Mouse (Mus musculus): ENCODE measurements at regions not wholly inside any gene's neighbourhood (a gene's known extent, or its start where the extent isn't known, plus 50 kb on each side); places are given as distances from the start of the nearest gene placed in this dataset.

DNA sequence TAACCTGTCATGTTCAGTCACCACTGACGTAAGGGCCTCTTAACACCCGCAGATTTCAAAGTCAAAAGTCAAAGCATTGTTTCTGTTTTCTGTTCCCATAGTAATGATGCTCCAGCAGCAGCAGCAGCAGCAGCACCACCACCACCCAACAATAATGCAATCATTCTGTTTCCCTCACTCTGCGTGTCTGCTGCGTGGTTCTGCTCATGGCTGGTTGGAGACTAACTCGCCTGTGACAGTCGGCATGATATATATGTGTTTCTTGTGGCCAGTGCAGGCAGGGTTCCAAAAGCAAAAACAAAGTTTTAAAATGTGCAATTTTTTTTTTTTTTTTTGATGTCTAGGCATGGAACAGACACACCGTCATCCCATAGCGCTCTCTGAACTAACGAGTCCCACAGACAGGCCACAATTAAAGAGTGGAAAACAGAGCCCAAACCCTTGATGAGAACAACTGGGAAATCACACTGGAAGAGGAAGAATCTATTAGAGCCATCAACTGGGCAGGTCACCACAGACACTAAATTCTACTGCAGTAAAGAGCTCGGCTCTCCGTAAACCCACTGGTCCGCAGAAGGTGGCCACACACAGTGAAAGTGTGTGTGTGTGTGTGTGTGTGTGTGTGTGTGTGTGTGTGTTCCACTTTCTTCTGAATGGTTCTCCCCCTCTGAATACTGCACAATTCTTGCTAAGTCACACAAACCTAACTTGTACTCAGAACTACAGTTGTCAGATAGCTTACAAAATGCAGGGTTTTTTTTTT is 169.0 kb upstream of the Fat1 start:
- no peaks in the 10 kb centered on the region for H3K36me3 ChIP-seq
- ATAC-seq (ENCODE audit: insufficient number of reproducible peaks, insufficient read depth, low FRiP score, low TSS enrichment, low read depth) = no peak
- H3K27ac ChIP-seq = no peak overlapping the region
- H3K27me3 ChIP-seq = no peaks in the 10 kb centered on the region
- H3K9ac ChIP-seq (replicated peaks) = no peak overlapping the region
- WGBS = 50% methylated on average over 12 of the region's 12 CpGs
- no peak overlapping the region for H3K4me3 ChIP-seq (replicated peaks)
- H3K4me2 ChIP-seq = no peak overlapping the region
- no peaks in the 10 kb centered on the region for H3K9me3 ChIP-seq
- no peaks in the 10 kb centered on the region for H3K4me1 ChIP-seq (replicated peaks)

DNA sequence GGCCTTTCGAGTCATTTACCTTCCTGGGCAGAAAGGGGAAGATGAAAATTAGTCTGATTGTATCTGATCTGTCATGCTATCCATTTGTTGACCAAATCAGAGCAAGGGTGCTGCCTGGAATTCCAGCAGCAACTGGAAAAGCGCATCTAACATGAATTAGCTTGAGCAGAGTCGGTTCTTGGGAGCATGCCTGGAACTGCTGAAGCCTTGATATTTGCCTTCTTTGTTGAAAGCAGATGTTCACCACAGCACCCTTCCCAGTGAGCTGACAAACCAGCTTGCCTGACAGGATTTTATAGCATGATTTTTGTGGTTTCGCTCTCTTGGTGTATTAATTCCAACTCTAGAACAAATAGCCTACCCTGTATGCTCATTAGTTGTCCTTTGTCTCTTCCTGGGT is 168.0 kb upstream of the Fat1 start:
- no peak overlapping the region for H3K4me3 ChIP-seq (replicated peaks)
- H3K9ac ChIP-seq (replicated peaks) = no peak overlapping the region
- H3K27ac ChIP-seq = no peak overlapping the region
- H3K4me1 ChIP-seq (replicated peaks) = no peaks in the 10 kb centered on the region
- no peaks in the 10 kb centered on the region for H3K9me3 ChIP-seq
- ATAC-seq (ENCODE audit: insufficient number of reproducible peaks, insufficient read depth, low FRiP score, low TSS enrichment, low read depth) = no peak
- no peaks in the 10 kb centered on the region for H3K27me3 ChIP-seq
- H3K36me3 ChIP-seq = no peaks in the 10 kb centered on the region
- 72% methylated on average over 4 of the region's 4 CpGs for WGBS
- H3K4me2 ChIP-seq = no peak overlapping the region

DNA sequence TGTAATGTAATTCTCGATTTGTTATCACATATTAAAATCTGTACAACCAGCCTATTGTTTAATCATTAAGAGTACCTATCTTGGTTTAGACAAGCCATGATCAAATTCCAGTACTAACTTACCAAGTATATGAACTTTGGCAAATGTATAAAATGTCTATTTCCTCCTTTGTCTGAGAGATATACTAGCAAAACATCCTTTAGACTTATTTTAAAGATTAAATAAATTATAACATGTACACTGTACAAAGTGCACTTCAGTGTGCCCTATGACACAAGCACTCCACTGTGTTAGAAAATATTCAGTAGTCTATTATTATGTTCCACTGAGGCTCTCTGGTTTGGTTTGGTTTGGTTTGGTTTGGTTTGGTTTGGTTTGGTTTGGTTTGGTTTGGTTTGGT is 156.0 kb upstream of the Fat1 start:
- WGBS = 85% methylated on average over 1 of the region's 1 CpGs
- no peaks in the 10 kb centered on the region for H3K4me1 ChIP-seq (replicated peaks)
- H3K27me3 ChIP-seq = no peaks in the 10 kb centered on the region
- H3K9ac ChIP-seq (replicated peaks) = no peak overlapping the region
- H3K9me3 ChIP-seq = no peaks in the 10 kb centered on the region
- H3K27ac ChIP-seq = no peak overlapping the region
- no peak overlapping the region for H3K4me3 ChIP-seq (replicated peaks)
- no peak overlapping the region for H3K4me2 ChIP-seq
- no peak for ATAC-seq (ENCODE audit: insufficient number of reproducible peaks, insufficient read depth, low FRiP score, low TSS enrichment, low read depth)
- H3K36me3 ChIP-seq = no peaks in the 10 kb centered on the region

DNA sequence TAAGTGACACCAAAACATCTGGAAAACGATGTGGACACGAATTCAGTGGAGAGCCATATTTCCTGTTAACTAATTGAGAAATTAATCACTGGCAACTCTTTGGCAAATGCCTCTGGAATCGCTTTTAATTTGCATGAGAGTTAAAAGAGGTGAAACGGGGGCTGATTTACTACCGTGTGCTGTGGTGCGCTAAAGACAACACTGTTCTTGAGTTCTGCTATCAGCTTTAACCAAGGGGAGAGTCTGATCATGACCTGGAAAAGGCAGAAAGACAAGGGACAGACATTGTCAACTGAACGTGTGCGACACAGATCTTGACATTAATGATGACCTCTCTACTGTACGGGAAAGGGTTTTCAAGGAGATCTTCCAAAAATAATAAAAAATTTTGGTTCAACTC is 152.8 kb upstream of the Fat1 start:
- Histone ChIP-seq H3K9me3 (no peaks in the 10 kb centered on the region), H3K36me3 (no peaks in the 10 kb centered on the region), H3K9ac (replicated peaks) (no peak overlapping the region), H3K4me3 (replicated peaks) (no peak overlapping the region), H3K4me1 (replicated peaks) (0 out of 2 replicates have a peak, but pooled peaks cover 3% of the 10 kb centered on the region), H3K27ac (no peak overlapping the region), H3K4me2 (no peak overlapping the region), H3K27me3 (no peaks in the 10 kb centered on the region)
- no peak for ATAC-seq (ENCODE audit: insufficient number of reproducible peaks, insufficient read depth, low FRiP score, low TSS enrichment, low read depth)
- WGBS = 67% methylated on average over 9 of the region's 9 CpGs

DNA sequence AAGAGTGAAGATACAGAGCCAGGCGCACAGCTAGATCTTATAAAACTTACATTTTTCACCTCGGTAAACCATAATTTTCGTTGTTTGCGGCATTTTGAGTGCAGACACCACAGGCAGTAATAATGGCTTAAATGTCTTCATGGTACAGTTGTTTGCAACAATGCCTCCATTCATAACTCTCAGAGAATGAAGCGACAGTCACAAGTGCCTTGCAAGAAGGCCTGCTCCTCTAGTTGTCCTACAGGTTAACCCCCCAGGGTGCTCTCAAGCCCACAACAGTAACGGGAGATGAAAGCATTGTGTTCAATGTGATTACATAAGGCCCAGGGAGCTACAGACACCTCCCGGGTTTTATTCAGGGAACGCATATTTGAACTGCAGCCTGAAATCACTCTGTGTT is 150.1 kb upstream of the Fat1 start:
- no peak overlapping the region for H3K9ac ChIP-seq (replicated peaks)
- no peaks in the 10 kb centered on the region for H3K9me3 ChIP-seq
- no peak for ATAC-seq (ENCODE audit: insufficient number of reproducible peaks, insufficient read depth, low FRiP score, low TSS enrichment, low read depth)
- H3K36me3 ChIP-seq = no peaks in the 10 kb centered on the region
- no peak overlapping the region for H3K27ac ChIP-seq
- H3K27me3 ChIP-seq = no peaks in the 10 kb centered on the region; the same call in 1 of the 2 replicates
- 78% methylated on average over 8 of the region's 8 CpGs for WGBS
- H3K4me2 ChIP-seq = no peak overlapping the region
- no peak overlapping the region for H3K4me3 ChIP-seq (replicated peaks)
- H3K4me1 ChIP-seq (replicated peaks) = 0 out of 2 replicates have a peak, but pooled peaks cover 3% of the 10 kb centered on the region

DNA sequence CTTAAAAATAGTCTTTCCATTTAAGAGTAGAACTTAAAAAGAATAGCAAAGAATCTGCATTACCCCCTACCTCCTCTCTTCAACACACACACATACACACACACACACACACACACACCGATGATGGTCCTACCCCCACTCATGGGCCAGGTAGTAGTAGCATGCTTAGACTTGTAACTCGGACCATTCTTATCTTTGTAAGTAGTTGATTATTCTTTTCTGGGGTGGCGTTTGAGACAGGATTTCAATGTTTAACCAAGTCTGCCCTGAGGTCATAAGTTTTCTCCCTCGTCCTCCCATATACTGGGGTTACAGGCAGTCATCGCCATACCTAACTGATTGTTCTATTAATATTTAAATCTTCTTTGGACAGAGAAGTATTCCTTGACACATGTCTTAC is 148.5 kb upstream of the Fat1 start:
- Histone ChIP-seq H3K4me2 (no peak overlapping the region), H3K4me3 (replicated peaks) (no peak overlapping the region), H3K27ac (no peak overlapping the region), H3K9me3 (no peaks in the 10 kb centered on the region), H3K4me1 (replicated peaks) (0 out of 2 replicates have a peak, but pooled peaks cover 3% of the 10 kb centered on the region), H3K27me3 (no peaks in the 10 kb centered on the region; the same call in 1 of the 2 replicates), H3K9ac (replicated peaks) (no peak overlapping the region), H3K36me3 (no peaks in the 10 kb centered on the region)
- WGBS = 83% methylated on average over 5 of the region's 5 CpGs
- ATAC-seq (ENCODE audit: insufficient number of reproducible peaks, insufficient read depth, low FRiP score, low TSS enrichment, low read depth) = no peak

DNA sequence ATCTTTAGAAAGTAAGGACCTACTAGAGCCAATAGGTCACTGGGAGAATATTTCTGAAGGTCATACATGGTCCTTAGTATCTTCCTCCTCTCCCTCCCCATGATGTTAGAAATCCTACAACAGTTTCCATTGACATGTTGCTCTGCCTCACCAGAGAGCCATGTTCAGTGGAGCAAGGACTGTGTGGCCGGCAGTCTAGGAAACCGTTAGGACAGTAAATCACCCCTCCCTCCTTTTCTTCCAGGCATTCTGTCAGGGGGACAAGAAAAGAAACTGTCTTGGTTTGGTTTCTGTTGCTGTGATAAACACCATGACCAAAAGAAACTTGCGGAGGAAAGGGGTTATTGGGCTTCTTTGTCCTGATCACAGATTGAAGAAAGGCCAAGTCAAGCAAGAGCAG is 147.0 kb upstream of the Fat1 start:
- no peak overlapping the region for H3K27ac ChIP-seq
- H3K36me3 ChIP-seq = no peaks in the 10 kb centered on the region
- no peaks in the 10 kb centered on the region; the same call in 1 of the 2 replicates for H3K27me3 ChIP-seq
- WGBS = 68% methylated on average over 3 of the region's 3 CpGs
- no peak overlapping the region for H3K9ac ChIP-seq (replicated peaks)
- no peaks in the 10 kb centered on the region for H3K9me3 ChIP-seq
- no peak overlapping the region for H3K4me2 ChIP-seq
- H3K4me1 ChIP-seq (replicated peaks) = 0 out of 2 replicates have a peak, but pooled peaks cover 3% of the 10 kb centered on the region
- no peak overlapping the region for H3K4me3 ChIP-seq (replicated peaks)
- ATAC-seq (ENCODE audit: insufficient number of reproducible peaks, insufficient read depth, low FRiP score, low TSS enrichment, low read depth) = no peak

DNA sequence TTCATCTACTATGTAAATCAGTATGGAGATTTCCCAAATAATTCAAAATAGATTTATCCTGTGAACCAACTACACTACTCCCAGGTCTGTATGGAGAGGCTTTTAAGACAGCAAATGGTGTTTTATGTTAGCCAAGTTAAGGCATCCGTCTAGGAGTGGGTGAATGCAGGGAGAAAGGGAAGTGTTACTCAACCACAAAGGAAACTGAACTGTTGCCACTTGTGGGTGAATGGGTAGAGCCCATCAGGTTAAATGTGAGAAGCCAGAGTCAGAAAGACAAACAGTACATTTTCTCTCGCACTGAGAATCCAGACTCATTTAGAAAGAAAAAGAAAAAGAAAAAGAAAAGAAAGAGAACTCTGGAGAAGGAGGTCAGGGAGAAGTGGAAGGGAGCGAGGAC is 135.7 kb upstream of the Fat1 start:
- no peaks in the 10 kb centered on the region for H3K4me1 ChIP-seq (replicated peaks)
- no peaks in the 10 kb centered on the region for H3K9me3 ChIP-seq
- no peak overlapping the region for H3K4me3 ChIP-seq (replicated peaks)
- no peak overlapping the region for H3K4me2 ChIP-seq
- no peaks in the 10 kb centered on the region for H3K36me3 ChIP-seq
- H3K27me3 ChIP-seq = no peaks in the 10 kb centered on the region
- no peak overlapping the region for H3K27ac ChIP-seq
- no peak for ATAC-seq (ENCODE audit: insufficient number of reproducible peaks, insufficient read depth, low FRiP score, low TSS enrichment, low read depth)
- WGBS = 83% methylated on average over 3 of the region's 3 CpGs
- no peak overlapping the region for H3K9ac ChIP-seq (replicated peaks)

DNA sequence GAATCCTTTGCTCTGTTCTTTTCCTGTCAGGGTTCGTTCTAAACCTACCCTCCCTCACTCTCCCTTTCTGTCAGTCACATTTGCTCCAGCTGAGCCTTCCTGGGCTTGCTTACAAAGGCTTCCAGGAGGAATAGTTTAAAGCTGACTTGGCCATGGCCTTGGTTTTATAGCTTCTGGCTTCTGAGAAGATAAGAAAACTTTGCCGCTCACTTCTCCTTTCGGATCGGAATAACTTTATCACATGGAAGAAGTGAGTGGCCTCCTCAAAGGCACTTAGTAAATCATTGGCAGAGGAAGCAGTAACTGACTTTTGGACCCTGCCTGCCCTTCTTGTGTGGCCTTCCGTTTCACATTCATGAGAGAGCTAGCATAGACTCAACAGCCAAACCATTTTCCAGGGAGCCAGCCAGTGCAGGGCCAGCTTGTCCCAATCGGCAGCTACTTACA is 134.4 kb upstream of the Fat1 start:
- WGBS = 36% methylated on average over 6 of the region's 6 CpGs

DNA sequence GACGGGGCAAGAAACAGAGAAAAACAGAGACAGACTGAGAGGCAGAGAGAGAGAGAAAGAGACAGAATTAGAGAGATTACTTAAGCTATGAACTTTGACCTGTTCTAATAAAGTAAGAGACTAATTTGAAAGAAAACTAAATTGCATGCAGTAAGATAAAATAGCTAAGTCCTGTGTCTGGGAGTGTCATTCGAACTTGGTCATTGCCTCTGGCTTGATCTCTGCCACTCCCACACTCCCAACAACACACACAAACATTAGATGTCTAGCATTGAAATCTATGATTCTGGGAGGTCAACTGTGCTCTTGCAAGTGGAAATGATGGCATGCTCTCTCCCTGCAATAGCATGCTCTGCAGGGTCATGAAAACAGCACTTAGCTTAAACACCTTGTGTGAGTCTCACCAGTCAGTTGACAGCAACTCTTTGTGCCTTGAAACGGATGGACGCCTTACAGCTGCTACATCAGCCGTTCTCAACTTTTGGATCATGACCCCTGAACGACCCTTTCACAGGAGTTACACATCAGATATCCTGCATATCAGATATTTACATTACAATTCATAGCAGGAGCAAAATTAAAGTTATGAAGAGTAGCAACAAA is 133.5 kb upstream of the Fat1 start:
- no peaks in the 10 kb centered on the region for H3K36me3 ChIP-seq
- no peaks in the 10 kb centered on the region; the same call in 1 of the 2 replicates for H3K27me3 ChIP-seq
- no peaks in the 10 kb centered on the region for H3K4me1 ChIP-seq (replicated peaks)
- H3K4me2 ChIP-seq = no peak overlapping the region
- ATAC-seq (ENCODE audit: insufficient number of reproducible peaks, insufficient read depth, low FRiP score, low TSS enrichment, low read depth) = no peak
- no peak overlapping the region for H3K27ac ChIP-seq
- no peak overlapping the region for H3K9ac ChIP-seq (replicated peaks)
- H3K9me3 ChIP-seq = no peaks in the 10 kb centered on the region
- H3K4me3 ChIP-seq (replicated peaks) = no peak overlapping the region
- 51% methylated on average over 6 of the region's 6 CpGs for WGBS

More for the DNA sequence above, 134.4 kb upstream of the Fat1 start:
- Histone ChIP-seq H3K9ac (replicated peaks) (no peak overlapping the region), H3K27ac (no peak overlapping the region), H3K36me3 (no peaks in the 10 kb centered on the region), H3K4me1 (replicated peaks) (no peaks in the 10 kb centered on the region), H3K4me3 (replicated peaks) (no peak overlapping the region), H3K9me3 (no peaks in the 10 kb centered on the region), H3K4me2 (no peak overlapping the region), H3K27me3 (no peaks in the 10 kb centered on the region; the same call in 1 of the 2 replicates)
- no peak for ATAC-seq (ENCODE audit: insufficient number of reproducible peaks, insufficient read depth, low FRiP score, low TSS enrichment, low read depth)

DNA sequence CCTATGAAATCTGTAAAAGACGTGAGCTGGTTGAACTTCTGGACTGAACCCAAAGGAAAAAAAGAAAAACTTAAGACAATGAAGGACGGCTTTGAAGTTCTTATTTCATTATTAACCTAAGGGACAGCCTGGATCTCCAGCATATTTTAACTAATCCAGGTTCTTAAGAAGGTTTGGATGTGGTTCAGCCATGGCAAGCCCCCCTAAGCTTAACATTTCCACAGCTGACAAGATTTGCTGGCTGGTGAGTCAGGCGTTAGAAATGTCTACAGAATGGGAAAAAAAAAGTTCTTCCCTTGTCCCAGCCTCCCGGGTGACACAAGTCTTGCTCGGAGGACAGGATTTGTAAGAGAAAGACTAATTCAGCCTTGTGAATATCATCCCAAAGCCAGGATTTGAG is 132.9 kb upstream of the Fat1 start:
- Histone ChIP-seq H3K4me1 (replicated peaks) (no peaks in the 10 kb centered on the region), H3K4me3 (replicated peaks) (no peak overlapping the region), H3K36me3 (no peaks in the 10 kb centered on the region), H3K4me2 (no peak overlapping the region), H3K27ac (no peak overlapping the region), H3K27me3 (no peaks in the 10 kb centered on the region; the same call in 1 of the 2 replicates), H3K9me3 (no peaks in the 10 kb centered on the region), H3K9ac (replicated peaks) (no peak overlapping the region)
- 75% methylated on average over 5 of the region's 5 CpGs for WGBS
- ATAC-seq (ENCODE audit: insufficient number of reproducible peaks, insufficient read depth, low FRiP score, low TSS enrichment, low read depth) = no peak

All from limb, embryonic 12.5 days (tissue).